7 mouse cellular contexts compared by ENCODE assay signal in genomic region chr6:83349274-83349958, GRCm38 (mm10). TPM values are rescaled to one million over a fixed set of nuclear protein-coding genes. Genes with fewer than 3 reads are reported as not detected.
DNase-seq lines count a peak whose midpoint lies in the region; ATAC-seq lines count a peak whose summit lies in the region.

No protein-coding gene starts in this region.

- WGBS in embryonic facial prominence, embryonic 10.5 days: under 1% methylated on average over 53 of the region's 53 CpGs
- WGBS in midbrain, embryonic 11.5 days: under 1% methylated on average over 52 of the region's 53 CpGs

- H3K9me3 ChIP-seq in embryonic facial prominence, embryonic 10.5 days: no peaks in the 10 kb centered on the region
- H3K9me3 ChIP-seq in midbrain, embryonic 11.5 days (ENCODE audit: control insufficient read depth, low read length): no peaks in the 10 kb centered on the region

- peak; percentile 96 for DNase-seq in adrenal gland, postnatal 14 days
- peak; percentile 92 for DNase-seq in embryonic facial prominence, embryonic 10.5 days (ENCODE audit: low spot score)
- DNase-seq in kidney, adult 11 months: peak; percentile 83
- DNase-seq in left cerebral cortex, postnatal 4 days: peak; percentile 88
- peak; percentile 99 for DNase-seq in midbrain, embryonic 11.5 days (ENCODE audit: low spot score, missing footprints)
- peak; percentile 92 for DNase-seq in right cerebral cortex, postnatal 4 days

- peaks cover 26% of the 10 kb centered on the region for H3K4me1 ChIP-seq in embryonic facial prominence, embryonic 10.5 days
- peaks cover 7% of the 10 kb centered on the region for H3K4me1 ChIP-seq in midbrain, embryonic 11.5 days (ENCODE audit: control insufficient read depth, insufficient read depth, low read length)

- intact Hi-C loops in left cerebral cortex, postnatal 4 days (cut with DNase I): no loop called here

- peak overlapping the region; percentile 81 for H3K4me2 ChIP-seq in midbrain, embryonic 11.5 days

- peak overlapping the region; percentile 95 for H3K9ac ChIP-seq in midbrain, embryonic 11.5 days (ENCODE audit: low read length)

- peak; percentile 99 for ATAC-seq in granulocyte monocyte progenitor cell, adult 5-6 weeks (replicated peaks; ENCODE audit: poor library complexity, severe bottlenecking)
- ATAC-seq in midbrain, embryonic 11.5 days (ENCODE audit: low FRiP score): peak; percentile 95

- H3K27me3 ChIP-seq in embryonic facial prominence, embryonic 10.5 days (replicated peaks; ENCODE audit: low read depth, poor library complexity, severe bottlenecking): no peaks in the 10 kb centered on the region
- no peaks in the 10 kb centered on the region for H3K27me3 ChIP-seq in midbrain, embryonic 11.5 days (ENCODE audit: control insufficient read depth, insufficient read depth, low read length)

- H3K27ac ChIP-seq in embryonic facial prominence, embryonic 10.5 days (replicated peaks): peak overlapping the region; percentile 94
- no peak overlapping the region for H3K27ac ChIP-seq in midbrain, embryonic 11.5 days (ENCODE audit: low read depth, low read length)

- H3K36me3 ChIP-seq in embryonic facial prominence, embryonic 10.5 days (replicated peaks): peaks cover 38% of the 10 kb centered on the region
- no peaks in the 10 kb centered on the region for H3K36me3 ChIP-seq in midbrain, embryonic 11.5 days (ENCODE audit: control insufficient read depth, insufficient read depth, low read length)

- peak overlapping the region; percentile 96 for H3K4me3 ChIP-seq in embryonic facial prominence, embryonic 10.5 days
- peak overlapping the region; percentile 77 for H3K4me3 ChIP-seq in midbrain, embryonic 11.5 days (ENCODE audit: low read depth, low read length)

RNA-seq across cellular contexts. Expression of gene Bola3, which starts 0.5 kb away (rescaled TPM):
- 261 TPM in 2 replicates for total RNA-seq in adrenal gland, postnatal 14 days (2021)
- 149 and 153 TPM in 2 replicates for polyA plus RNA-seq in embryonic facial prominence, embryonic 10.5 days (2016; fragmentation: Nextera tagmentation; extraction: Ambion mirVana)
- 76.1 and 91.2 TPM in 2 replicates for total RNA-seq in granulocyte monocyte progenitor cell, adult 5-6 weeks (2014; fragmentation: Nextera tagmentation)
- total RNA-seq in granulocyte monocyte progenitor cell, adult 5-6 weeks (2017): 53.4 and 67.8 TPM in 2 replicates
- 10 to 100 TPM; 16.4 to 21.0 TPM for total RNA-seq in left cerebral cortex, postnatal 4 days (2021)
- 134 and 144 TPM in 2 replicates for polyA plus RNA-seq in midbrain, embryonic 11.5 days (2014; fragmentation: Nextera tagmentation; extraction: Ambion mirVana)

RNA-seq across cellular contexts. Expression of gene Mob1a, which starts 23.6 kb away (rescaled TPM):
- 75.9 and 79.9 TPM in 2 replicates for total RNA-seq in adrenal gland, postnatal 14 days (2021)
- 60.2 and 62.4 TPM in 2 replicates for polyA plus RNA-seq in embryonic facial prominence, embryonic 10.5 days (2016; fragmentation: Nextera tagmentation; extraction: Ambion mirVana)
- total RNA-seq in granulocyte monocyte progenitor cell, adult 5-6 weeks (2014; fragmentation: Nextera tagmentation): 75.2 and 76.6 TPM in 2 replicates
- 134 and 144 TPM in 2 replicates for total RNA-seq in granulocyte monocyte progenitor cell, adult 5-6 weeks (2017)
- 10 to 100 TPM; 20.4 to 21.9 TPM for total RNA-seq in left cerebral cortex, postnatal 4 days (2021)
- 73.7 and 82.0 TPM in 2 replicates for polyA plus RNA-seq in midbrain, embryonic 11.5 days (2014; fragmentation: Nextera tagmentation; extraction: Ambion mirVana)

RNA-seq across cellular contexts. Expression of gene Mthfd2, which starts 23.7 kb away (rescaled TPM):
- total RNA-seq in adrenal gland, postnatal 14 days (2021): 21.1 and 24.1 TPM in 2 replicates
- 62.6 and 71.5 TPM in 2 replicates for polyA plus RNA-seq in embryonic facial prominence, embryonic 10.5 days (2016; fragmentation: Nextera tagmentation; extraction: Ambion mirVana)
- total RNA-seq in granulocyte monocyte progenitor cell, adult 5-6 weeks (2014; fragmentation: Nextera tagmentation): 20.8 and 48.1 TPM in 2 replicates
- 31.7 and 35.6 TPM in 2 replicates for total RNA-seq in granulocyte monocyte progenitor cell, adult 5-6 weeks (2017)
- 10 to 100 TPM; 17.3 to 17.5 TPM for total RNA-seq in left cerebral cortex, postnatal 4 days (2021)
- 48.0 and 51.6 TPM in 2 replicates for polyA plus RNA-seq in midbrain, embryonic 11.5 days (2014; fragmentation: Nextera tagmentation; extraction: Ambion mirVana)
